Mouse (Mus musculus): ENCODE data around the gene Adam1a.

Adam1a gene

DNA sequence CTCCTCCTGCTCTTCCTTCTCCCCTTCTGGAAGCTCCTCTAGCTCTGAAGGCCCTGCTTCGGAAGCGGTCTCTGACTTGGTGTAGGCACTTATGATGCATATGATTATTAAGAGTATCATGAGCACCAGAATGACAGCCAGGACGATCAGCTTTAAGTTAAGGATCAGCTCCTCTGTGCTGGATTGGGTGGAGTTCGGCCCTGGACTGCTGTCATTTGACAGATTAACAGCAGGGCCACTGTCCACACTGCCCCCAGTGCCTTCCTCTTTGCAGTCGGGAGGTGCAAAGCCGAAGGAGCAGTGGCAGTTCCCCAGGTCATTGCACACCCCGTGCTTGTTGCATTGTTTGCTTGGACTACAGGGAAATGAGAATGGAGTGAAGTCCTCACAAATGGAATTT, 44.6 kb downstream of the Adam1a start:
- DNase-seq (ENCODE audit: low read depth, low spot score), result no peak

- no peak for DNase-seq (ENCODE audit: low read depth, low spot score)
Measured at GRCm38 (mm10) chr5:121493305-121493704, 52.0 kb downstream of the Adam1a start.

DNA sequence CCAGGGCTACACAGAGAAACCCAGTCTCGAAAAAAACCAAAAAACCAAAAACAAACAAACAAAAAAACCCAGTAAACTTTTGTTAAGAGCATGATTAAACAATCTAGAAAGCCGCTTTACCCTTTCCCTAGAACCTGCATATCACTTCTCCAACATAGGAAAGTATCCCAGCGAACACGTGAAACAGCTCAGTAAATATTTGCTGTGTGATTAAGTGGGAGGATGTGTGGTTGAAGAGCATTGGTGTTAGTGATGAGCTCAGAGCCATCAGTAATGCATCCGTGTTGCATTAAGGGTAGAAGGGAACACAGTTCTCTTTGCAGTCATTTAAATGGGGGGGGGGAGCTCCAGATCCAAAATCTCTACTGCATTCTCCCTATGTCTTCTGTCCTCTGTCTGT, 60.5 kb downstream of the Adam1a start:
- no peak for DNase-seq (ENCODE audit: low read depth, low spot score)

DNA sequence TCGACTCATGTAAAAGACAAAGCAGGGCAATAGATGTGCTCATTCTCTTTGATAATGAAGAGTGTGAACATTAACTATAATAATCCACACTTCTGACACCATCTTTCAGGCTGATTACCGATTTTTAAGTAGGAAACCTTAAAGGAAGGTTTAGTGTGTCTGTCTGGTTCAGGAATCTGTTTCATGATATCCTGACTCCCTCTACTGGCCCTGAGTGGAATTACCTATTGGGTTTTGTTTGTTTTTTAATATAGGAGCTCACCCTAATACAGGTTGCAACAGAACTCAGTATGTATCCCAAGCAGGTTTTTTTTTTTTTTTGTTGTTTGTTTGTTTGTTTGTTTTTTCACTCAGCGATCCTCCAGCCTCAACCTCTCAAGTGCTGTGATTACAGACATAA, 67.6 kb downstream of the Adam1a start:
- peak; percentile 76 for DNase-seq (ENCODE audit: low read depth, low spot score)

DNA sequence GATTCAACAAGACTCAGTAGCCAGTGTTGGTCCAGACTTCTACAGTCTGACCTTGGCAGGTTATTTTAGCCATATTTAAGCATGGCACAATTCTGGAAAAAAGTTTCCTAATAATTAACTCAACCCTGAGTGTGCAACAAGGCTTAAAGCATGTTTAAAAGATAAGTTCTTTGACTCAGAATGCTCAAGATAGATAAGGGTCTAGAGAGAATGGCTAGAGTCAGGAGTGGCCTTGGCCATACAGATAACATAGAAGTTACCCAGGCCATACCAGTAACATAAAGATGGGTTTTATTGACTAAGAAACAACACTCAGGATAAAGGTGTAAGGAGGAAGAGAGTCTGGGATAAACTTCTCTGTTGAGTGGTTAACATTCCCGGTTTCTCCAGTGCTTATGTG, 69.2 kb downstream of the Adam1a start:
- no peak for DNase-seq (ENCODE audit: low read depth, low spot score)

GRCm38 (mm10) chr5:121474610-121475009, 70.7 kb downstream of the Adam1a start:
- DNase-seq (ENCODE audit: low read depth, low spot score), result no peak

- no peak for DNase-seq (ENCODE audit: low read depth, low spot score)
Measured at GRCm38 (mm10) chr5:121472411-121472810, 72.9 kb downstream of the Adam1a start.

- DNase-seq (ENCODE audit: low read depth, low spot score), result no peak
Measured at GRCm38 (mm10) chr5:121469566-121469965, 75.7 kb downstream of the Adam1a start.
